Mouse (Mus musculus) G1E (cell line): ENCODE results near the gene Coro7.

Experiments
- CTCF ChIP-seq: IDR thresholded peaks from 2 replicates; pipeline ENCODE4 v1.5.1; 2012; ENCODE audit warnings: low read depth, low read length, inconsistent platforms, mixed read lengths
- TAL1 ChIP-seq: conservative IDR thresholded peaks from 2 replicates; pipeline ENCODE4 v1.6.1; 2012; ENCODE audit warnings: low read depth, low read length, inconsistent platforms, mixed read lengths

DNA sequence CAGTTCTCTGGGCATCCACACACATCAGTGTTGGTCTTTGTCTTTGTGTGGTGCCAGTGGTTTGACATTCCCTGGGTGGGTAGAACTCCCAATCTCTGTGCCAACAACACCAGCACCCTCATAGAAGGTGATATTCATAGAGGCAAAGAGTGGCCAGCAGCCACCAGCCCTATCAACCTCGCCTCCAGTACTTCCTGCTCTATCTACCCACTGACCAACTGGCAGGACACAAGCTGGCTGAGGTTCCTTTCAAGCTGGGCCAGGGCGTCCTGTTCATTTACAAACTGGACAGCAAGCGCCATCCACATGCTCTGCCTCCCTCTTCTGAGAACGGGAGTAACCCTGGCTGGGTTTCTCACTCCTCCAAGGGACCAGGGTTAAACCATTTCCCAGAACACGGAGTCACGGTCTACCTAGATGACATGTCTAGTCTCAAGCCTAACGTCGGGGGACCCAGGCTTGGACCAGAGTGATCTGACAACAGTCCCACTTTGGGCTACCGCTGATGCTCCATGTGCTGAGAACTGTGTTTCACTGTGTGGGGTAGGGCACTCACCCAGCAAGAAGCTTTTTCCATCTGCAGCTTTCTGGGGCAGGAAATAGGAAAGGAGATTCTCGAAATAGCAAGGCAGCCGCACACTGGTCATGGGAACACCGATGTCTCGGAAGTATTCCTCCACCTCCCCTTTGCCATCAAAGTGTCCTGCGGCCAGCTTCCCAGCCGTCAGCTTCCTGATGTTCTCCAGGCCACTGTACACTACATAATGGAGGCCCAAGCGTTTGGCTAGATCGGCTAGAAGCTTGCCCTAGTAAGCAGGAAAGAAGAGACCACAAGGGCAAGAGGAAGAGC is 34.5 kb upstream of the Coro7 start:
- TF ChIP-seq CTCF (no peak), TAL1 (no peak)
